Mouse (Mus musculus): ENCODE results near the gene Gas2l2. TPM values are rescaled to one million over a fixed set of nuclear protein-coding genes. Genes with fewer than 3 reads are reported as not detected.

Gas2l2 gene
- polyA plus RNA-seq, 1 experiment from 2014 or later, result 0.44 TPM

DNA sequence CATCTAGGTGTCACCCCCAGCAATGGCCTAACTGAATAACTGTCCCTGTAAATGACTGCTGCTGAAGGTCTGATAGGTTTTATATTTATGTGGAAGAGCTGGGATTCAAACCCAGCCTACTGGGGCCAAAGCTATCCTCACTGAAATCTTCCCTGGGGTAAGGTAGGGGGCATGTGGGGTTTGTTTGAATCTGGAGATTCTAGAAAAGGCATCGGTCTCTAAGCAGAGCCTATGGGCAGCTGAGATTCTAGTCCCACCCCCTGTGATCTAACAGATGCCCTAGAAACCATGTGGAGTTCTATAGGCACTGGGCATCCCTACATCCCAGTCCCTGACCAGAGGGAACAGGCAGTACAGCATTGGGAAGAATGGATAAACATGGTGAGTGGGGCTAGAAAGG lies 8.1 kb upstream of the Gas2l2 start, which contains the start of gene 1700020L24Rik:
TSS of gene 1700020L24Rik (plus strand) at position 301 of the 400 bp plus-strand sequence.
- Histone ChIP-seq H3K4me1 (ENCODE audit: control insufficient read depth, insufficient read depth, low read length) (no peaks in the 10 kb centered on the region), H3K4me2 (ENCODE audit: low read length) (no peak within 1 kb of the TSS), H3K9ac (ENCODE audit: low read depth, low read length) (no peak within 1 kb of the TSS), H3K4me3 (ENCODE audit: low read depth, low read length) (no peak within 1 kb of the TSS), H3K27ac (ENCODE audit: low read length) (no peak within 1 kb of the TSS), H3K9me3 (replicated peaks; ENCODE audit: control insufficient read depth, low read length, poor library complexity, severe bottlenecking) (no peaks in the 10 kb centered on the region), H3K27me3 (ENCODE audit: control insufficient read depth, insufficient read depth, low read depth, low read length) (peaks cover 13% of the 10 kb centered on the region), H3K36me3 (ENCODE audit: control insufficient read depth, insufficient read depth, low read length) (no peaks in the 10 kb centered on the region)
- no peak for ATAC-seq
- 84% methylated on average over 1 of the region's 1 CpGs for WGBS

DNA sequence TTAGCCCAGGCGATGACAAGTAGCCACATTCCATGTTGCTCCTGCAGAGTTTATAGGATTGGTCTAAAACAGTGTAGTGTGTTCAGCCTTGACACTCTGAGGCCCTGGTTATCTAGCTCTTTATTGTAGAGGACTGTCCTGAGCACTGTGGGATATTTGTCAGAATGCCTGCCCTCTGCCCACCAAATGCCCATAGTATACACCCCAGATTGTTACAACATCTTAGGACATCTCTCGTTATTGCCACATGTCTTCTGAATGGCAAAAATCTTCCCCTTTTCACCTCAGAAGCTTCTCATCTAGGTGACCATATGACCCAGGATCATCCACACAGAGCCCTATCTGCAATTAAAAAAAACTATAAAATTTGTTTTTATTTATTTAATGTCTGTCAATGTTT lies 3.3 kb upstream of the Gas2l2 start:
- Histone ChIP-seq H3K27me3 (ENCODE audit: control insufficient read depth, insufficient read depth, low read depth, low read length) (peaks cover 5% of the 10 kb centered on the region; the same call in 1 of the 2 replicates), H3K9me3 (replicated peaks; ENCODE audit: control insufficient read depth, low read length, poor library complexity, severe bottlenecking) (no peaks in the 10 kb centered on the region), H3K9ac (ENCODE audit: low read depth, low read length) (no peak overlapping the region), H3K4me3 (ENCODE audit: low read depth, low read length) (no peak overlapping the region), H3K4me2 (ENCODE audit: low read length) (no peak overlapping the region), H3K4me1 (ENCODE audit: control insufficient read depth, insufficient read depth, low read length) (no peaks in the 10 kb centered on the region), H3K36me3 (ENCODE audit: control insufficient read depth, insufficient read depth, low read length) (no peaks in the 10 kb centered on the region), H3K27ac (ENCODE audit: low read length) (no peak overlapping the region)
- WGBS, result 79% methylated on average over 2 of the region's 2 CpGs
- ATAC-seq, result no peak

DNA sequence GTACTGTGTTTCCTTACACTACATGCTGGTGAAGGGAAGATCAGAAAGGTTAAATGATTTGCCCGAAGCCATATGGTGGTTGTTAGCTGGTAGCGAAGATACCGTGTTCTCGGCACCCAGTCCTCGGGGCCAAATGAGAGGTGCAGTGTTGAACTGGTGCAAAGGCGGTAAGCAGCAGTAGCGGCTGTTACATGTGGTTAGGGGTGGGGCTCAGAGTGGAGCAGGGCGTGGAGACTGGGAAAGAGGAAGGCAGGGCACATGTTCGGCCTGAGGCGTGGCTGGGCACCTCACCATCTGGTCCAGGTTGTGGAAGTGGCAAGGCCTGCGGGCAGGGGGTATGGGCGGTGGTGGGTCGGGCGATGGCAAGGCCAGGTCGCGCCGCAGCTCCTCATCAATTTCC lies 2.3 kb downstream of the Gas2l2 start:
- H3K36me3 ChIP-seq (ENCODE audit: control insufficient read depth, insufficient read depth, low read length), result no peaks in the 10 kb centered on the region
- H3K27me3 ChIP-seq (ENCODE audit: control insufficient read depth, insufficient read depth, low read depth, low read length), result peaks cover 6% of the 10 kb centered on the region; the same call in 1 of the 2 replicates
- no peak overlapping the region for H3K4me3 ChIP-seq (ENCODE audit: low read depth, low read length)
- H3K4me2 ChIP-seq (ENCODE audit: low read length), result no peak overlapping the region
- WGBS, result 43% methylated on average over 17 of the region's 17 CpGs
- no peak overlapping the region for H3K9ac ChIP-seq (ENCODE audit: low read depth, low read length)
- no peaks in the 10 kb centered on the region for H3K9me3 ChIP-seq (replicated peaks; ENCODE audit: control insufficient read depth, low read length, poor library complexity, severe bottlenecking)
- no peak overlapping the region for H3K27ac ChIP-seq (ENCODE audit: low read length)
- H3K4me1 ChIP-seq (ENCODE audit: control insufficient read depth, insufficient read depth, low read length), result no peaks in the 10 kb centered on the region
- ATAC-seq, result no peak

DNA sequence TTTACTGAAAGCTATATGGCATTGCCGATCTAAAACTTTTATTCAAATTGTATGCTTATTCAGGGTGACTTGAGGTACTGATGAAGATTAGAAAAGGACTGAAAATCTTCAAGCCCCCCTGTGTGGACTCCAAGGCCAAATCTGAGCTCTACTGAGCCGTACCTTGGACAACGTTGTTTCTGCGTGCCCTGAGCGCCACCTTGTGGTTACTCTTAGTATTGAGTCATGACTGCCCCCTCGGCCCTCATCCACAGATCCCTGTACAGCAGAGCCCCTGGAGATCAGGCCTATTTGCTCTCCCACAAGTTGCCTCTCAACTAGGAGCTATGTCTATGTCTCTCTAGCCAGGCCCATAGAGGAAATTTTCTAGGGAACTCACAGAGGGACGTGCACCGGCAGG lies 4.6 kb downstream of the Gas2l2 start:
- Histone ChIP-seq H3K4me1 (ENCODE audit: control insufficient read depth, insufficient read depth, low read length) (no peaks in the 10 kb centered on the region), H3K36me3 (ENCODE audit: control insufficient read depth, insufficient read depth, low read length) (no peaks in the 10 kb centered on the region), H3K4me3 (ENCODE audit: low read depth, low read length) (no peak overlapping the region), H3K27me3 (ENCODE audit: control insufficient read depth, insufficient read depth, low read depth, low read length) (peaks cover 15% of the 10 kb centered on the region), H3K9ac (ENCODE audit: low read depth, low read length) (no peak overlapping the region), H3K4me2 (ENCODE audit: low read length) (no peak overlapping the region), H3K9me3 (replicated peaks; ENCODE audit: control insufficient read depth, low read length, poor library complexity, severe bottlenecking) (no peaks in the 10 kb centered on the region), H3K27ac (ENCODE audit: low read length) (no peak overlapping the region)
- WGBS, result 10% methylated on average over 8 of the region's 8 CpGs
- ATAC-seq, result 0 out of 2 replicates have a peak, but pooled peaks have one; percentile 42

DNA sequence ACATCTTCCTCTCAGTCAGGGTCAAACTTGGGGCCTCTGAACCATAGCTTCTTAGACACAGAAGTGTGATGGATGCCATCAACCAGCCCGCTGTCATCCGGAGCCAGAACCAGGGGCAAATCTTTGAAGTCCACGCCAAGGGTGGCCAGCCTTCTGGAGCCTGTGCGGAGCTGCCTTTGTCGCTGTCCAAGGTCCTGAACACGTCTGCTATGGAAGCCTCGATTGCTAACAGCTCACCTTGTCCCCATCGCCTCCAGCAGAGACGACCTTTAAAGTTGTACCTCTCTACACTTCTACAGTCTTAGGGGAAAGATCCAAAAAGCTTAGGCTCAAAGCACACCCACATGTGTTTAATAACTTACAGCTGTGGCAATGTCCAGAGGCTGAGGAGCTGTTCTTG lies 8.0 kb downstream of the Gas2l2 start:
- H3K27me3 ChIP-seq (ENCODE audit: control insufficient read depth, insufficient read depth, low read depth, low read length), result peaks cover 18% of the 10 kb centered on the region
- H3K27ac ChIP-seq (ENCODE audit: low read length), result no peak overlapping the region
- peaks cover 9% of the 10 kb centered on the region; the same call in 1 of the 2 replicates for H3K4me1 ChIP-seq (ENCODE audit: control insufficient read depth, insufficient read depth, low read length)
- WGBS, result 4% methylated on average over 9 of the region's 9 CpGs
- H3K9ac ChIP-seq (ENCODE audit: low read depth, low read length), result no peak overlapping the region
- no peak overlapping the region for H3K4me2 ChIP-seq (ENCODE audit: low read length)
- no peaks in the 10 kb centered on the region for H3K9me3 ChIP-seq (replicated peaks; ENCODE audit: control insufficient read depth, low read length, poor library complexity, severe bottlenecking)
- H3K36me3 ChIP-seq (ENCODE audit: control insufficient read depth, insufficient read depth, low read length), result no peaks in the 10 kb centered on the region
- H3K4me3 ChIP-seq (ENCODE audit: low read depth, low read length), result no peak overlapping the region
- no peak for ATAC-seq

DNA sequence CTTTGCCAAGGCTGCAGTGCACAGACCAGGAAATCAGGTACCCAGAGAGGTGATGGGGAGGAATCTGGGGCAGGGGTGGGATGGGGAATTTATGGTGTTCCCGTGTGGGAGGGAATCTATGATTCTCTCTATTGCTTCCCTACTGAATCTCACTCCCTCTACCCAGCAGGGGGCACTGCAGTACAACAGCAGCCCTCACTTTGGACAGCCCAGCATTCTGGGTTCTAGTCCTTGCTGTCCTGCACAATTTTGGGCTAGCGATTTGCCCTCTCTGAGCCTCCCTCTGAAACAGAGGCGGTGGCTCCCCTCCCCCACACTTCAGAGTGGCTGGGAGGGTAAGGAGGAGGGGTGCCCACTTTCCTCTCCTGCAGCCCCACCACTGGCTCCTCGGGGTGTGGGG lies 8.9 kb downstream of the Gas2l2 start:
- Histone ChIP-seq H3K9me3 (replicated peaks; ENCODE audit: control insufficient read depth, low read length, poor library complexity, severe bottlenecking) (no peaks in the 10 kb centered on the region), H3K27ac (ENCODE audit: low read length) (no peak overlapping the region), H3K27me3 (ENCODE audit: control insufficient read depth, insufficient read depth, low read depth, low read length) (peaks cover 18% of the 10 kb centered on the region), H3K4me2 (ENCODE audit: low read length) (no peak overlapping the region), H3K36me3 (ENCODE audit: control insufficient read depth, insufficient read depth, low read length) (no peaks in the 10 kb centered on the region), H3K9ac (ENCODE audit: low read depth, low read length) (no peak overlapping the region), H3K4me3 (ENCODE audit: low read depth, low read length) (no peak overlapping the region), H3K4me1 (ENCODE audit: control insufficient read depth, insufficient read depth, low read length) (peaks cover 9% of the 10 kb centered on the region; the same call in 1 of the 2 replicates)
- no peak for ATAC-seq
- 49% methylated on average over 4 of the region's 4 CpGs for WGBS

DNA sequence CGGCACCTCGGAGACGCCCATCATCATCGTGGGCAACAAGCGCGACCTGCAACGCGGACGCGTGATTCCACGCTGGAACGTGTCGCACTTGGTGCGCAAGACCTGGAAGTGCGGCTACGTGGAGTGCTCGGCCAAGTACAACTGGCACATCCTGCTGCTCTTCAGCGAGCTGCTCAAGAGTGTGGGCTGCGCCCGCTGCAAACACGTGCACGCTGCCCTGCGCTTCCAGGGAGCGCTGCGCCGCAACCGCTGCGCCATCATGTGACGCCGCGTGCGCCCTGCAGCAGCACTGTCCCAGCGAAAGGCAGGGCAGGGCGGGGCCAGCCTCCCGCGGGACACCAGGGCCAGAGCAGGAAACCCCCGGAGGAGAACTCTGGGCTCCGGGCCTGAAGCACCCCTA lies 10.7 kb downstream of the Gas2l2 start:
- H3K36me3 ChIP-seq (ENCODE audit: control insufficient read depth, insufficient read depth, low read length), result no peaks in the 10 kb centered on the region
- peak; percentile 51 for ATAC-seq
- peak overlapping the region; percentile 17 for H3K4me3 ChIP-seq (ENCODE audit: low read depth, low read length)
- 5% methylated on average over 38 of the region's 38 CpGs for WGBS
- H3K9ac ChIP-seq (ENCODE audit: low read depth, low read length), result peak overlapping the region; percentile 11; the same call in 1 of the 2 replicates
- H3K27me3 ChIP-seq (ENCODE audit: control insufficient read depth, insufficient read depth, low read depth, low read length), result peaks cover 18% of the 10 kb centered on the region
- H3K9me3 ChIP-seq (replicated peaks; ENCODE audit: control insufficient read depth, low read length, poor library complexity, severe bottlenecking), result no peaks in the 10 kb centered on the region
- H3K4me2 ChIP-seq (ENCODE audit: low read length), result peak overlapping the region; percentile 52
- H3K27ac ChIP-seq (ENCODE audit: low read length), result no peak overlapping the region
- H3K4me1 ChIP-seq (ENCODE audit: control insufficient read depth, insufficient read depth, low read length), result peaks cover 9% of the 10 kb centered on the region; the same call in 1 of the 2 replicates

DNA sequence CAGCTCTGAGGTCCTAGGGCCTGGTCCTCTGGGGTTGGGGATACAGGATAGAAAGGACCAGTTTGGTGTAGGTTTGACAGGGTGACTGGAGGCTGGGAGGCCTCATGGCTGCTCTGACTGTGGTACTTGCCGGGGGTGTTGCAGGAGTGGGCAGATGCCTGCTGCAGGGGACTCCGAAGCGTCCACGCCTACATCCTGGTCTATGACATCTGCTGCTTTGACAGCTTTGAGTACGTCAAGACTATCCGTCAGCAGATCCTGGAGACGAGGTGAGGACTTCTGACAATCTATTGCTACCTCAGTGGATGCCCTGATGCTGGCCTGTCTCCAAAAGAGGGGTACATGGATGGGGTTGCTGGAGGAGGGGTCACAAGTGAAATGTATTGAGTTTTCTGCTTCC lies 11.5 kb downstream of the Gas2l2 start:
- no peak for ATAC-seq
- no peaks in the 10 kb centered on the region for H3K9me3 ChIP-seq (replicated peaks; ENCODE audit: control insufficient read depth, low read length, poor library complexity, severe bottlenecking)
- no peak overlapping the region for H3K9ac ChIP-seq (ENCODE audit: low read depth, low read length)
- H3K4me1 ChIP-seq (ENCODE audit: control insufficient read depth, insufficient read depth, low read length), result peaks cover 9% of the 10 kb centered on the region; the same call in 1 of the 2 replicates
- 86% methylated on average over 7 of the region's 7 CpGs for WGBS
- no peak overlapping the region for H3K27ac ChIP-seq (ENCODE audit: low read length)
- H3K4me3 ChIP-seq (ENCODE audit: low read depth, low read length), result no peak overlapping the region
- no peaks in the 10 kb centered on the region for H3K36me3 ChIP-seq (ENCODE audit: control insufficient read depth, insufficient read depth, low read length)
- H3K27me3 ChIP-seq (ENCODE audit: control insufficient read depth, insufficient read depth, low read depth, low read length), result peaks cover 18% of the 10 kb centered on the region
- H3K4me2 ChIP-seq (ENCODE audit: low read length), result no peak overlapping the region

DNA sequence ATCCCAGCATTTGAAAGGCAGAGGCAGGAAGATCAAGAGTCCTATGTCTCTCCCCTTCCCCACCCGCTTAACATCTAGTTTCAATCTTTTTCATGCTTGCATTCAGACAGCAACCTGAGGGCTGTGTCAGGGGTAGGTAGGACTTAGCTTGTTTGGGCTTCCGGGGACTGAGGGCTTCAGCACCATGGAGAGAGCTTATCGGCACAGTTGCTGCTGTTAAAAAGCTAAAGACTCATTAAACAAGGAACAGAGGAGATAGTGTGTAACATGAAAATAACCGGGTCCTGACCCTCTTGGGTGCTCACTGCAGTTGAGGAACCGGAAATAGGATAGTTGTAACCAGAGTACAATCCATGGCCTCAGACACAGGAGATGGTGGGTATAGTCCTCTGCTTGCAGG lies 12.2 kb downstream of the Gas2l2 start:
- ATAC-seq, result no peak
- 15% methylated on average over 5 of the region's 5 CpGs for WGBS
- Histone ChIP-seq H3K4me1 (ENCODE audit: control insufficient read depth, insufficient read depth, low read length) (peaks cover 10% of the 10 kb centered on the region), H3K27me3 (ENCODE audit: control insufficient read depth, insufficient read depth, low read depth, low read length) (peaks cover 18% of the 10 kb centered on the region), H3K9me3 (replicated peaks; ENCODE audit: control insufficient read depth, low read length, poor library complexity, severe bottlenecking) (no peaks in the 10 kb centered on the region), H3K4me2 (ENCODE audit: low read length) (no peak overlapping the region), H3K9ac (ENCODE audit: low read depth, low read length) (no peak overlapping the region), H3K4me3 (ENCODE audit: low read depth, low read length) (no peak overlapping the region), H3K27ac (ENCODE audit: low read length) (no peak overlapping the region), H3K36me3 (ENCODE audit: control insufficient read depth, insufficient read depth, low read length) (no peaks in the 10 kb centered on the region)

Data from midbrain, embryonic 16.5 days (tissue).